Mouse (Mus musculus) urinary bladder, postnatal 36 days (tissue): Measurements from ENCODE around the gene Arhgef16.

ENCODE experiments used
- DNase-seq, 2 experiments: peaks; one replicate each; pipeline ENCODE4 v3.0.0; 2022; ENCODE audit warnings: low spot score in 2 of 2, mixed read lengths in 1 of 2

Gene Arhgef16

GRCm38 (mm10) chr4:154301466-154301881 is at the start of gene Arhgef16:
Gene Arhgef16, minus strand, starts transcription at chr4:154301676.
- DNase-seq = peak; percentile 27 to 34

GRCm38 (mm10) chr4:154348197-154348786 is 46.8 kb upstream of the Arhgef16 start:
- no peak for DNase-seq

- no peak for DNase-seq
Observed at GRCm38 (mm10) chr4:154346731-154347522, 45.5 kb upstream of the Arhgef16 start.

DNA sequence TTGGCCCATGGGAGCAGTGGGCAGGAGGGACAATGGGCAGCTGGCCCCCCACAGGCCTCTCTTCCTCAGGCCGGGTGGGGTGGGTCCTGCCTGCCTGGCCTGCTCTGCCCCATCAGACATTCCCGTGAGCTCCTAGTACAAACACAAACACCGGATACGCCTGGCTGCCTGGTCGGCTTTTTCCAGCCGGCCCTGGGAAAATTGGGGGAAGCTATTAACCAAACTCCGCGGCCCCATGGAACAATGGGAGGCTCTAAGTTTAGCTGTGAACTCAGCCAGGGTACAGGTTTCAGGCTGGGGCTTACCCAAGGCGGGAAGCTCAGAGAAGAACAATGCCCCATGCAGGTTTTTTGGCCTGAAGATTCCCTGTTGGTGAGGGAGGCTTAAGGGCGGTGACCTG is 35.2 kb upstream of the Arhgef16 start:
- DNase-seq = peak in 1 of 2 experiments; percentile 17

DNA sequence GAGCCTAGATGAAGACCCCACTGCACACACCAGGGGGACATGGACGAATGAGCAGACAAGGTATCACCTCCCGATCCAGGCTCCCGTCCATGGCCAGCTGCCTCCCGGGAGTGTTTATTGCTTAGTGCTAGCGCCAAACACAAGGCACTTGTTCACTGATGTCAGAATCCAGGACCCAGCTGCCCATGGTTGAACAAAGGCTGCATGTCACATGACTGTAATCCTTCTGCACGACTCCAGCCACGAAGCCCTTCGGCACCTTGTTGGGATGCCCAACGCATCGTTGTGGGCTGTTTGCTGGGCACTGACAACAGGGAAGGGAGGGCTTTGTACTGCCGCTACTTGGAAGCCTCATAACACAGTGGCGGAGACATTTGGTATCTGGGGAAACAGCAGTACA is 34.3 kb upstream of the Arhgef16 start, which contains the start of gene B230104I21Rik:
B230104I21Rik (plus strand) TSS at position 367 of the 400 bp plus-strand sequence.
- DNase-seq = no peak

DNA sequence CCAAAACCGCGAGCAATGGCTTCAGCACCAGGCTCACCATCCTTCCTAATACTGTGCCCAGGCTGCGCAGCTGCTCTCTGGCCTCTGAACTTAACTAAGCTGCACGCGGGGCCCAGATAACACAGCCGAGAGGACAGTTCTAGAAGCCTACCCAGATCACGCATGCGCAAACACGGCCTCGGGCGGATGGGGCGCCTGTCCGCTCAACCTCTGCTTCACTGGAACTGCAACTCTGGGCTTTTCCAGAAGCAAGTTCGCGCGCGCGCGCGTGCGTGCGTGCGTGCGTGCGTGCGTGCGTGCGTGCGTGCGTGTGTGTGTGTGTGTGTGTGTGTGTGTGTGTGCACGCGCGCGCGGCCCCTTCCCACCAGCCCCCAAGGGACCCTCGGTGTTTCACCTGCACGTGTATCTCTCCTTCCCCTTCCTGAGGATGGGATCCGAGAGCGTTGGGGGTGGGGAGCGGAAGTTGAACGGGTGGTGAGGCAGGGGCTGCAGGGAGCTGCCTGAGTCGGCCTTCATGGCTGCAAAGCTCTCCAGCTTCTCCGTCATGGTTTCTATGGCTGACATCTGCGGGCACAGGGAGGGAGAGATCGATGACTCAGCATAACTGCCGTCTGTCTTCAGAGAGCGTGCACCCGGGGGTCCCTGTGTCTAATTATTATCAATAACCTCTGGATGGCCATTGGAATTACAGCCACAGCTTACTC is 33.4 kb upstream of the Arhgef16 start:
- peak in 1 of 2 experiments; percentile 28 for DNase-seq

DNA sequence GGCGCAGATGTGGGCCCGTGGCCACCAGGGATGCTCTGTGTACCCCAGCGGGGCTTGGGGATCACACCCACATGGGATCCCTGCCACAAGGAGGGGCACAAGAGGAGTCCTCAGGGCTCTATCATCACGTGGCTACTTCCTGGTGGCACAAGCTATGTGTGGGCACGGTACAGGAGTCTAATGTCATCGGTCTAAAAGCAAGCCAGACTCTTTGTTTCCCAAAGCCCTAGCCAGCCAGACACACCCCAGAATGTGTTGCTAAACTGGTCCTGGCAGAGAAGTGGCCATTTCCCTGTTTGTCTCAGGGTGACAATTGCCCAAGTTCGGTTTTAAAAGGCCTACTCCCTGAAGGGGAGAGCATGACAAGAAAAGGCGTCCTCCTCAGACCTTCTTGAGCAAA is 31.8 kb upstream of the Arhgef16 start:
- peak in 1 of 2 experiments; percentile 11 for DNase-seq

DNA sequence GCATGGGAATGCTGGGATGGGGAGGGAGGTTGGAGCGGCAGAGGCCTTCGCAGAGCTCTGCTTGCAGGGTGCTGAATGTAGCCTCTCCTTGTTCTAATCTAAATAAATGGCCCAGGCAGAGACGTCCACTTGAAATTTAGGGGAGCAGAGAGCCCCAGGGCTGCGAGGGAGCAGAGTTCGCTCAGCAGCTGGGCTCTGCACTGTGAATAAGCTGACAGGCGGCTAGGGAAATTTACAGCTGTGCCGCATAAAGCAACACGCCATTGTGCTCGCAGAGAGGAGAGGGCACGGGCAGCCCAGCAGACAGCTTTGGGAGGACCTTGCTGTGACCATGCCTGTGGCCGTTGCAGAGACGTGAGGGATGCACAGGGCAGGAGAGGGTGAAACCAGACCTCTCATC is 29.8 kb upstream of the Arhgef16 start:
- no peak for DNase-seq

GRCm38 (mm10) chr4:154330001-154330400 is 28.5 kb upstream of the Arhgef16 start:
- DNase-seq = no peak

DNA sequence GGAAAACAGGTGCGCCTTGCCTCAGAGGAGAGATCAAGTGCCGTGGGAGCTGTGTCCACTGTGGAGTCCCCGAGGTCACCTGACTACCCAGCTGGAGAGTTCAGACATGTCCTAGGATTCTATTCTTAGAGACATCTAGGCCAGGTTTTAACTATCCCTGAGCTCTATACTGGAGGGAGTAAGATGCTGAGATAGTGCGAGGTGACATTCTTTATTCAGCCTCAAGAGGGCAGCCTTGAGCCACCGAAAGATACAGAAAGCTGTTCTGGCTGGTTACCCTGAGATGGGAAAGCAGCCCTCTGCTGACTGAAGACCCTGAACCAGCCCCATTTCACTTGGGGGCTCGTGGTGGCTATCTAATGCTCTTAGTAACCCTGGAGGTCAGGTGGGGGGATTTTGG is 27.4 kb upstream of the Arhgef16 start:
- peak; percentile 47 to 60 for DNase-seq

DNA sequence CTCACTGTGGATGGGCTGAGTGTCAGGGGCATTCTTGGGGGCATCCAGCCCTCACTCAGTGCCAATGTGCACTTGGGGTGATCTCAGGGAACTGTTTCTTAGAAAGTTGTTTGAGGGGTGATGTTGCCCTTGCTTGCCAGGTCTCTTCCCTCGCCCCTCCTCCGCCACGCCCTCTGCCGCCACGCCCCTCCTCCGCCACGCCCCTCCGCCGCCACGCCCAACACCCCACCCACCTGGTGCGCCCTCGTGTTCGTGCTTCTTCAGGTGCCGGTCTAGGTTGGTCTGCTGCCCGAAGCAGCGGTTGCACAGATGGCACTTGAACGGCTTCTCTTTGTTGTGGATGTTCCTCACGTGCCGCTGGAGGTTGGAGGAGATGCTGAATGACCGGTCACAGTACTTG is 27.0 kb upstream of the Arhgef16 start:
- DNase-seq = no peak

DNA sequence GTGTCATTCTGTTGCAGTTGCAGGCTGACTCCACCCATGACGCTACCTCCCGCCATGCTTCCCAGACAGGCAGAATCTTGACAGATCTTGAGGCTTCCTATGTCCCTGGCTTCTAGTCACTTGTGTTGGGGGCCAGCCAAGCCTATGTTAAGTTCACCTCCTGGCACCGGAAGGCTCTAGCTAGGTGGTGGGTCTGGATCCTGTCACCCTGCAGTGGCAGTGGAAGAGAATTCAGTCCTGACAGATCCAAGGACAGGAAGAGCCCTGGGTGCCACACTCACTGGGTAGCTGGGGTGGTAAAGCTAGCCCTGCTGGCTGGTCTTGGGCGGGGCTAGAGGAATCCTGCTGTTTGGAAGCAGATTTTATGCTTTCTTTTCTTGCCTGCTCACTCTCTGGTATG is 23.9 kb upstream of the Arhgef16 start:
- DNase-seq = no peak

GRCm38 (mm10) chr4:154313622-154313967 is 12.1 kb upstream of the Arhgef16 start:
- no peak for DNase-seq

DNA sequence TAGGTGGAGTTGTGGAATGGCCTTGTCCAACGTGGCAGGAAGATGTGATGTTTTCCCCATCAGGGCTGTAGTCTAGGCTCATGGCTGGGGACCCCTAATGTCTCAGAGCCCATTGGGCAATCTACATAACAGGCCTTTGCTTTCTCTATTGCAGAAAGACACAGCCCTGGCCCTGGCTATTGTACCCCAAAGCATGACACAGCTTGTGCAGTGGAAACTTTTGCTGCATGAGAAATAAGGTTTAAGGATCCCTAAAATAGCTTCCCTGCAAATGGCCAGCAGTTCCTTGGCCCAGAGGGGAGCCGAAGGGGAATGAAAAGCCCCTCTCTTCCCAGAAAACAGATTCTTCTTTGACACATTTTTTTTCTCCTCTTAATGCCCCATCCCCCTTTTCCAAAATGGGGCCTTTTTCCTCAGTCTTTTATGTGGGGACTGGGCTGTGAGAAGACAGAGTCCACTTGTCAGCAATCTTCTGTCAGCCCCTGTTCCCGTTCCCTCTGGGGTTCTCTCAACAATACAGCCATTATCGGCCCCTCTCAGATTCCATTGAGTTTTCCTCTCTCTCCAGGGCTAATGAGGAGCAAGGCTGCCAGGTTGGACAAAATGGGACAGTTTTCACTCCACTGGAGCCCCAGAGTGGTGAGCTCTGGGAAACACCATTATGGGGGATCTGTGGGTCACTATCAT is 11.6 kb upstream of the Arhgef16 start:
- no peak for DNase-seq

DNA sequence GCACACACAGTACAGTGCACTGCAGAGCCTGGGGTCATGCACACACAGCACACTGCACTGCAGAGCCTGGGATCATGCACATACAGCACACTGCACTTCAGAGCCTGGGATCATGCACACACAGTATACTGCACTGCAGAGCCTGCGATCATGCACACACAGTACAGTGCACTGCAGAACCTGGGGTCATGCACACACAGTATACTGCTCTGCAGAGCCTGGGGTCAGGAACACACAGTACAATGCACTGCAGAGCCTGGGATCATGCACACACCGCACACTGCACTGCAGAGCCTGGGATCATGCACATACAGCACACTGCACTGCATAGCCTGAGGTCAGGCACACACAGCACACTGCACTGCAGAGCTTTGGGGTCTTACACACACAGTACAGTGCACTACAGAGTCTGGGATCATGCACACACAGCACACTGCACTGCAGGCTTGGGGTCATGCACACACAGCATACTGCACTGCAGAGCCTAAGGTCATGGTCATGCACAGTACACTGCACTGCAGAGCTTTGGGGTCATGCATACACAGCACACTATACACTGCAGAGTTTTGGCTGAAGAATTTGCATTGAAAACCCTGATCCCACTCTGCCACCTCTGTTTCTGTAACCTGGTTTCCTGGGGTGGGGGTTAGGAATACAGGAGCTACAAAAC is 10.8 kb upstream of the Arhgef16 start:
- DNase-seq = no peak

DNA sequence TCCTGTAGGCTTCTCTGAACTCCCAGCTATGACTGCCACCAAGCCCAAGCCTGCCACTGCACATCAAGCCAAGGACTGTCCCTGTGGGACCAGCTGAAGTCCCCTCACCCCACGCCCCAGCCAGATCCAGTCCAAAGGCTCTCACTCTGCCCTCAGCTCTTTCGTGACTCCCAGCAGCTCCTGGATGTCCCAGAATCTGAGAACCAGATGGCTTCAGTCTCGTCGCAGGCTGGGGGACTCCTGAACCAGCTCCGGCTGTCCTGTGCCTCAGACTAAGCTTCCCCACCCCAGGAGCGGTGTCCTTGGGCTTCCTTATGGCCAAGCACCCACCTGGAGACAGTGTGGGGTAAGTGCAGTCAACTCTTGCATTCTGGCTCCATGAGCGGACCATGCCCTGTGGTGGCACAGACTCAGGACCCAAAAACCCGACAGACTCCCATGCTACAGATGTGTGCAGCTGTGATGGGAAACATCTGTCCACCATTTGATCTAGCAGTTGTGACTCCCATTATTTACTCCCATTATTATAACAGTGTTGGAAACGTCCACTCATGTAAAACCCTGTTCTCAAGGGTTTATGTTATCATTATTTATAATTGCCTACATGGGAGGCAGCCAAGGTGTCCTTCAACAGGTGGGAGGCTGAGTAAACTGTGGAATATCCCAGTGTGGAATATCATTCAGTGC is 9.2 kb upstream of the Arhgef16 start:
- DNase-seq = no peak

DNA sequence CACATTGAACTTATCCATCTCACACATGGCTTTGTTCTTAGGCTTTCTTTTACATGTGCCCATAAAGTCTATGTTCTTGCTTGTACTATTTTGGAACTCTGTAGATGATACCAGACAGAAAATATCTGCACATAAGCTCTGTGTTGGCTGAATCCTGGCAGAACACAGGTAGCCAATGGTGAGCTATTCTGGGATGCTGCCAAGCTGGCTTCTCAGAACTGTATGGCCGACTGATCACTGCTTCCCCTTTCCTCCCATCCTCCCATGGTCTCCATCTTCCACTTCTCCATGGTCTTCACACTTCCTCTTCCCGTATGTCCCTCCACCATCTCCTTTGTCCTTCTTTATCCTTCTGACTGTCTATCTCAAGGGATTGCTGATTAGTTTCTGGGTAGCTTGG is 7.7 kb upstream of the Arhgef16 start:
- DNase-seq = no peak

GRCm38 (mm10) chr4:154299541-154300271 is 1.8 kb downstream of the Arhgef16 start:
- peak; percentile 53 to 69 for DNase-seq

GRCm38 (mm10) chr4:154297761-154298160 is 3.7 kb downstream of the Arhgef16 start:
- DNase-seq = no peak

DNA sequence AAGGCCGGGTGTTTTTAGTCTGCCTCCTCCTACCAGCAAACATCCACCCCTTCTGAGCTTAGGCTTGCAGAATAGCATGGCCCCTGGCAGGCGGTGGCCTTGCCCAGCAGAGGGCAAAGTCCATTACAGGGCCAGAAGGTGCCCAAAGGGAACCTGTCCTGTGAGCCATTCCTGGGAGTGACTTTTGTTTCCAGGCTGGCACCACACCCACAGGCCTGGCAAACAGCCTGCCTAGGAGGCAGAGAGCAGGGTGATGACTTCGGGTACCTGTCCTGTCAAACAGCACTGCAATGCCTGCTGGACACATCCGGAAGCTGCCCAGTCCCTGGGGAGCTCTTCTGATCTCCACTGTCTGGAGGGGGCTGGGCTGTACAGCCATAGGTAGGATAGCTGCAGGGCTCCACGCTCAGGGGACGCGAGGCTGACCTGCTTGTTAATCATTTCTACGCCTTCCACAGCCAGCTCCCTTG is 7.2 kb downstream of the Arhgef16 start:
- no peak for DNase-seq
